Mouse (Mus musculus) stomach, postnatal 0 days (tissue): ENCODE data around the gene Adgrl1. TPM values are rescaled to one million over a fixed set of nuclear protein-coding genes. Genes with fewer than 3 reads are reported as not detected.

ENCODE experiments used
- ATAC-seq: fragments of 200-750 bp; cut with Nextera tagmentation; 2 replicates; pipeline ENCODE4 v1.8.0; 2017; ENCODE audit not compliant: low FRiP score, low TSS enrichment
- DNase-seq: peaks from one replicate; pipeline ENCODE4 v3.0.0-alpha.2; 2016; ENCODE audit warnings: low spot score
- H3K27ac ChIP-seq: fragments of 300-500 bp; sonication (generic); replicated peaks from 2 replicates; pipeline ENCODE4 v1.5.1; 2014; ENCODE audit warnings: mild to moderate bottlenecking, control low read depth
- H3K27me3 ChIP-seq: fragments of 300-500 bp; sonication (generic); 2 replicates; pipeline ENCODE4 v1.6.1; 2014; ENCODE audit warnings: low read length; ENCODE audit not compliant: control insufficient read depth, insufficient read depth
- H3K36me3 ChIP-seq: fragments of 300-500 bp; sonication (generic); 2 replicates; pipeline ENCODE4 v1.6.1; 2014; ENCODE audit warnings: low read length, mixed read lengths; ENCODE audit not compliant: control insufficient read depth, insufficient read depth
- H3K4me1 ChIP-seq: fragments of 300-500 bp; sonication (generic); replicated peaks from 2 replicates; pipeline ENCODE4 v1.6.1; 2014; ENCODE audit warnings: antibody characterized with exemption; ENCODE audit not compliant: control insufficient read depth, insufficient read depth
- H3K4me2 ChIP-seq: fragments of 300-500 bp; sonication (generic); replicated peaks from 2 replicates; pipeline ENCODE4 v1.6.1; 2014; ENCODE audit warnings: low read depth, mild to moderate bottlenecking, control low read depth, moderate library complexity
- H3K4me3 ChIP-seq: fragments of 300-500 bp; sonication (generic); 2 replicates; pipeline ENCODE4 v1.5.1; 2014; ENCODE audit warnings: low read depth, low read length, control low read depth
- H3K9ac ChIP-seq: fragments of 300-500 bp; sonication (generic); 2 replicates; pipeline ENCODE4 v1.6.1; 2014; ENCODE audit warnings: mild to moderate bottlenecking, low read length, control low read depth, mixed read lengths
- H3K9me3 ChIP-seq: fragments of 300-500 bp; sonication (generic); 2 replicates; pipeline ENCODE4 v1.6.1; 2016; ENCODE audit warnings: low read length; ENCODE audit not compliant: control insufficient read depth
- CTCF ChIP-seq: IDR thresholded peaks from 2 replicates; pipeline ENCODE4 v1.5.1; 2016; ENCODE audit warnings: antibody characterized with exemption, low read depth, mild to moderate bottlenecking, moderate library complexity
- EP300 ChIP-seq: optimal IDR thresholded peaks from 2 replicates; pipeline ENCODE3; 2016; ENCODE audit warnings: antibody characterized with exemption
- WGBS: fragments of 180-500 bp; shearing (Covaris S2); extraction: QIAGEN DNeasy Blood & Tissue Kit; methylation state at CpG from one replicate; pipeline ENCODE4 v1.1.7; 2014; 5-methylcytosine and 5-hydroxymethylcytosine counted together
- polyA plus RNA-seq: library from polyadenylated mRNA; unstranded; fragments of >200 nt; fragmentation: Nextera tagmentation; extraction: Ambion mirVana; gene quantifications from 2 replicates; pipeline ENCODE4 v1.2.1, GENCODE M21; 2015

The Adgrl1 gene
- polyA plus RNA-seq, 1 experiment from 2014 or later = 6.5 TPM

GRCm38 (mm10) chr8:83954749-83955105 is 54.8 kb downstream of the Adgrl1 start:
- Histone ChIP-seq H3K9ac (peak overlapping the region; percentile 41), H3K4me3 (peak overlapping the region; percentile 43), H3K27me3 (no peaks in the 10 kb centered on the region), H3K36me3 (no peaks in the 10 kb centered on the region), H3K4me2 (peak overlapping the region; percentile 55), H3K27ac (0 out of 2 replicates have a peak overlapping the region, but pooled peaks have one; percentile 24), H3K9me3 (no peaks in the 10 kb centered on the region), H3K4me1 (peaks cover 3% of the 10 kb centered on the region; the same call in 1 of the 2 replicates)
- WGBS = under 1% methylated on average over 14 of the region's 14 CpGs
- TF ChIP-seq CTCF (no peak), EP300 (no peak)
- DNase-seq (no peak), ATAC-seq (no peak)

GRCm38 (mm10) chr8:83955106-83955957 is 55.4 kb downstream of the Adgrl1 start, which contains the start of the genes Gm10644 and Asf1b:
TSS of gene Gm10644 (minus strand) at chr8:83955205.
TSS of gene Asf1b (plus strand) at chr8:83955507.
- Histone ChIP-seq H3K4me3 (peak within 1 kb of the TSS; percentile 64), H3K27me3 (no peaks in the 10 kb centered on the region), H3K4me2 (peak within 1 kb of the TSS; percentile 89), H3K27ac (0 out of 2 replicates have a peak within 1 kb of the TSS, but pooled peaks have one; percentile 24), H3K36me3 (no peaks in the 10 kb centered on the region), H3K9ac (peak within 1 kb of the TSS; percentile 51), H3K4me1 (peaks cover 3% of the 10 kb centered on the region; the same call in 1 of the 2 replicates), H3K9me3 (no peaks in the 10 kb centered on the region)
- TF ChIP-seq CTCF (peak; percentile 97), EP300 (no peak)
- peak; percentile 100 for ATAC-seq
- under 1% methylated on average over 75 of the region's 75 CpGs for WGBS
- peak; percentile 100 for DNase-seq

- TF ChIP-seq EP300 (no peak), CTCF (no peak)
- WGBS = 4% methylated on average over 15 of the region's 15 CpGs
- H3K9ac ChIP-seq = peak overlapping the region; percentile 51
- H3K4me3 ChIP-seq = peak overlapping the region; percentile 64
- peak overlapping the region; percentile 89 for H3K4me2 ChIP-seq
- no peaks in the 10 kb centered on the region for H3K27me3 ChIP-seq
- no peak overlapping the region for H3K27ac ChIP-seq
- H3K36me3 ChIP-seq = no peaks in the 10 kb centered on the region
- H3K4me1 ChIP-seq = peaks cover 3% of the 10 kb centered on the region; the same call in 1 of the 2 replicates
- DNase-seq = no peak
- H3K9me3 ChIP-seq = no peaks in the 10 kb centered on the region
- ATAC-seq = no peak
These were observed 56.0 kb downstream of the Adgrl1 start for GRCm38 (mm10) chr8:83955958-83956218.

- Histone ChIP-seq H3K4me1 (peaks cover 3% of the 10 kb centered on the region; the same call in 1 of the 2 replicates), H3K9me3 (no peaks in the 10 kb centered on the region), H3K9ac (no peak overlapping the region), H3K27me3 (no peaks in the 10 kb centered on the region), H3K36me3 (no peaks in the 10 kb centered on the region), H3K4me3 (peak overlapping the region; percentile 64), H3K4me2 (peak overlapping the region; percentile 89; the same call in 1 of the 2 replicates), H3K27ac (no peak overlapping the region)
- ATAC-seq (no peak), DNase-seq (no peak)
- TF ChIP-seq CTCF = peak; percentile 54
- TF ChIP-seq EP300 = no peak
- WGBS = 12% methylated on average over 1 of the region's 1 CpGs
These were observed 56.9 kb downstream of the Adgrl1 start for GRCm38 (mm10) chr8:83956789-83957188.

- ATAC-seq (no peak), DNase-seq (no peak)
- Histone ChIP-seq H3K4me2 (no peak overlapping the region), H3K27ac (no peak overlapping the region), H3K27me3 (no peaks in the 10 kb centered on the region), H3K4me1 (no peaks in the 10 kb centered on the region), H3K36me3 (no peaks in the 10 kb centered on the region; the same call in none of the 2 replicates), H3K9ac (no peak overlapping the region), H3K4me3 (no peak overlapping the region), H3K9me3 (no peaks in the 10 kb centered on the region)
- 87% methylated on average over 5 of the region's 5 CpGs for WGBS
- TF ChIP-seq EP300 (no peak), CTCF (no peak)
These were observed 64.3 kb downstream of the Adgrl1 start for GRCm38 (mm10) chr8:83964015-83964765.
